Mouse (Mus musculus): ENCODE results near the gene Ccdc96. TPM values are rescaled to one million over a fixed set of nuclear protein-coding genes. Genes with fewer than 3 reads are reported as not detected.

Gene Ccdc96
- polyA plus RNA-seq, 1 experiment from 2014 or later, result 0.74 TPM

GRCm38 (mm10) chr5:36460712-36461111 lies 23.7 kb upstream of the Ccdc96 start:
- WGBS, result 56% methylated on average over 2 of the region's 2 CpGs
- H3K27ac ChIP-seq, result no peak overlapping the region
- H3K36me3 ChIP-seq (ENCODE audit: insufficient read depth, low read length), result no peaks in the 10 kb centered on the region
- no peak for TF ChIP-seq CTCF (IDR thresholded peaks at IDR 0.05; ENCODE audit: low read depth)
- no peaks in the 10 kb centered on the region for H3K9me3 ChIP-seq (replicated peaks; ENCODE audit: low read length)
- ATAC-seq (replicated peaks; ENCODE audit: low FRiP score, low read depth), result no peak
- H3K9ac ChIP-seq (ENCODE audit: low read depth, low read length), result no peak overlapping the region
- H3K4me2 ChIP-seq (ENCODE audit: low read length), result no peak overlapping the region
- H3K4me1 ChIP-seq (replicated peaks; ENCODE audit: insufficient read depth, low read length), result 0 out of 2 replicates have a peak, but pooled peaks cover 6% of the 10 kb centered on the region
- no peaks in the 10 kb centered on the region for H3K27me3 ChIP-seq (ENCODE audit: insufficient read depth, low read length)
- H3K4me3 ChIP-seq (replicated peaks; ENCODE audit: low read depth, low read length), result no peak overlapping the region
- no peak for DNase-seq (ENCODE audit: low spot score)

- no peak overlapping the region for H3K4me2 ChIP-seq (ENCODE audit: low read length)
- ATAC-seq (replicated peaks; ENCODE audit: low FRiP score, low read depth), result no peak
- H3K9me3 ChIP-seq (replicated peaks; ENCODE audit: low read length), result no peaks in the 10 kb centered on the region
- no peak overlapping the region for H3K27ac ChIP-seq
- H3K4me3 ChIP-seq (replicated peaks; ENCODE audit: low read depth, low read length), result no peak overlapping the region
- peak; percentile 30 for DNase-seq (ENCODE audit: low spot score)
- no peaks in the 10 kb centered on the region for H3K36me3 ChIP-seq (ENCODE audit: insufficient read depth, low read length)
- WGBS, result 29% methylated on average over 2 of the region's 2 CpGs
- no peak overlapping the region for H3K9ac ChIP-seq (ENCODE audit: low read depth, low read length)
- no peaks in the 10 kb centered on the region for H3K27me3 ChIP-seq (ENCODE audit: insufficient read depth, low read length)
- H3K4me1 ChIP-seq (replicated peaks; ENCODE audit: insufficient read depth, low read length), result peaks cover 12% of the 10 kb centered on the region; the same call in 1 of the 2 replicates
- no peak for TF ChIP-seq CTCF (IDR thresholded peaks at IDR 0.05; ENCODE audit: low read depth)
These were observed 23.2 kb upstream of the Ccdc96 start for GRCm38 (mm10) chr5:36461231-36461630.

GRCm38 (mm10) chr5:36462810-36463209 lies 21.6 kb upstream of the Ccdc96 start:
- no peak overlapping the region for H3K9ac ChIP-seq (ENCODE audit: low read depth, low read length)
- H3K36me3 ChIP-seq (ENCODE audit: insufficient read depth, low read length), result 0 out of 2 replicates have a peak, but pooled peaks cover 2% of the 10 kb centered on the region
- H3K4me2 ChIP-seq (ENCODE audit: low read length), result no peak overlapping the region
- DNase-seq (ENCODE audit: low spot score) (peak; percentile 78), ATAC-seq (replicated peaks; ENCODE audit: low FRiP score, low read depth) (no peak)
- WGBS, result 10% methylated on average over 7 of the region's 7 CpGs
- no peaks in the 10 kb centered on the region for H3K27me3 ChIP-seq (ENCODE audit: insufficient read depth, low read length)
- H3K4me3 ChIP-seq (replicated peaks; ENCODE audit: low read depth, low read length), result no peak overlapping the region
- H3K9me3 ChIP-seq (replicated peaks; ENCODE audit: low read length), result no peaks in the 10 kb centered on the region
- H3K4me1 ChIP-seq (replicated peaks; ENCODE audit: insufficient read depth, low read length), result peaks cover 12% of the 10 kb centered on the region; the same call in 1 of the 2 replicates
- TF ChIP-seq CTCF (IDR thresholded peaks at IDR 0.05; ENCODE audit: low read depth), result peak; percentile 86
- H3K27ac ChIP-seq, result no peak overlapping the region

- TF ChIP-seq CTCF (IDR thresholded peaks at IDR 0.05; ENCODE audit: low read depth), result no peak
- 35% methylated on average over 5 of the region's 5 CpGs for WGBS
- Histone ChIP-seq H3K9ac (ENCODE audit: low read depth, low read length) (no peak overlapping the region), H3K4me2 (ENCODE audit: low read length) (no peak overlapping the region), H3K4me3 (replicated peaks; ENCODE audit: low read depth, low read length) (no peak overlapping the region), H3K4me1 (replicated peaks; ENCODE audit: insufficient read depth, low read length) (peaks cover 12% of the 10 kb centered on the region; the same call in 1 of the 2 replicates), H3K36me3 (ENCODE audit: insufficient read depth, low read length) (0 out of 2 replicates have a peak, but pooled peaks cover 2% of the 10 kb centered on the region), H3K27me3 (ENCODE audit: insufficient read depth, low read length) (no peaks in the 10 kb centered on the region), H3K27ac (no peak overlapping the region), H3K9me3 (replicated peaks; ENCODE audit: low read length) (no peaks in the 10 kb centered on the region)
- DNase-seq (ENCODE audit: low spot score), result no peak
- ATAC-seq (replicated peaks; ENCODE audit: low FRiP score, low read depth), result no peak
These were observed 21.0 kb upstream of the Ccdc96 start for GRCm38 (mm10) chr5:36463391-36463790.

GRCm38 (mm10) chr5:36464709-36465661 lies 19.4 kb upstream of the Ccdc96 start, which contains the start of gene Grpel1:
Gene Grpel1, plus strand, starts transcription at chr5:36464998.
- no peaks in the 10 kb centered on the region for H3K27me3 ChIP-seq (ENCODE audit: insufficient read depth, low read length)
- under 1% methylated on average over 68 of the region's 68 CpGs for WGBS
- peaks cover 9% of the 10 kb centered on the region; the same call in 1 of the 2 replicates for H3K36me3 ChIP-seq (ENCODE audit: insufficient read depth, low read length)
- DNase-seq (ENCODE audit: low spot score), result peak; percentile 100
- peaks cover 12% of the 10 kb centered on the region; the same call in 1 of the 2 replicates for H3K4me1 ChIP-seq (replicated peaks; ENCODE audit: insufficient read depth, low read length)
- peak; percentile 94 for ATAC-seq (replicated peaks; ENCODE audit: low FRiP score, low read depth)
- peak within 1 kb of the TSS; percentile 84 for H3K4me2 ChIP-seq (ENCODE audit: low read length)
- H3K27ac ChIP-seq, result peak within 1 kb of the TSS; percentile 85
- H3K9ac ChIP-seq (ENCODE audit: low read depth, low read length), result peak within 1 kb of the TSS; percentile 85
- peak within 1 kb of the TSS; percentile 98 for H3K4me3 ChIP-seq (replicated peaks; ENCODE audit: low read depth, low read length)
- no peaks in the 10 kb centered on the region for H3K9me3 ChIP-seq (replicated peaks; ENCODE audit: low read length)
- no peak; the same call in 1 of the 2 replicates for TF ChIP-seq CTCF (IDR thresholded peaks at IDR 0.05; ENCODE audit: low read depth)

- peak overlapping the region; percentile 85; the same call in 1 of the 2 replicates for H3K9ac ChIP-seq (ENCODE audit: low read depth, low read length)
- H3K9me3 ChIP-seq (replicated peaks; ENCODE audit: low read length), result no peaks in the 10 kb centered on the region
- H3K4me2 ChIP-seq (ENCODE audit: low read length), result peak overlapping the region; percentile 84
- peaks cover 17% of the 10 kb centered on the region for H3K36me3 ChIP-seq (ENCODE audit: insufficient read depth, low read length)
- peak overlapping the region; percentile 98 for H3K4me3 ChIP-seq (replicated peaks; ENCODE audit: low read depth, low read length)
- ATAC-seq (replicated peaks; ENCODE audit: low FRiP score, low read depth), result no peak
- no peak for DNase-seq (ENCODE audit: low spot score)
- peak overlapping the region; percentile 85; the same call in 1 of the 2 replicates for H3K27ac ChIP-seq
- no peaks in the 10 kb centered on the region for H3K27me3 ChIP-seq (ENCODE audit: insufficient read depth, low read length)
- no peak for TF ChIP-seq CTCF (IDR thresholded peaks at IDR 0.05; ENCODE audit: low read depth)
- peaks cover 12% of the 10 kb centered on the region; the same call in 1 of the 2 replicates for H3K4me1 ChIP-seq (replicated peaks; ENCODE audit: insufficient read depth, low read length)
- 20% methylated on average over 8 of the region's 8 CpGs for WGBS
These were observed 18.5 kb upstream of the Ccdc96 start for GRCm38 (mm10) chr5:36465889-36466288.

Measured in kidney, postnatal 0 days (tissue).